Mouse (Mus musculus): ENCODE measurements around the gene Med15. TPM values are rescaled to one million over a fixed set of nuclear protein-coding genes. Genes with fewer than 3 reads are reported as not detected.
"Not testable (repeated sequence)": the region's sequence is repeated elsewhere in the genome, so short reads cannot be mapped to it uniquely, and the experiment has no call there.

The Med15 gene
- total RNA-seq, 2 experiments from 2014 or later, result 24.5 to 34.9 TPM

DNA sequence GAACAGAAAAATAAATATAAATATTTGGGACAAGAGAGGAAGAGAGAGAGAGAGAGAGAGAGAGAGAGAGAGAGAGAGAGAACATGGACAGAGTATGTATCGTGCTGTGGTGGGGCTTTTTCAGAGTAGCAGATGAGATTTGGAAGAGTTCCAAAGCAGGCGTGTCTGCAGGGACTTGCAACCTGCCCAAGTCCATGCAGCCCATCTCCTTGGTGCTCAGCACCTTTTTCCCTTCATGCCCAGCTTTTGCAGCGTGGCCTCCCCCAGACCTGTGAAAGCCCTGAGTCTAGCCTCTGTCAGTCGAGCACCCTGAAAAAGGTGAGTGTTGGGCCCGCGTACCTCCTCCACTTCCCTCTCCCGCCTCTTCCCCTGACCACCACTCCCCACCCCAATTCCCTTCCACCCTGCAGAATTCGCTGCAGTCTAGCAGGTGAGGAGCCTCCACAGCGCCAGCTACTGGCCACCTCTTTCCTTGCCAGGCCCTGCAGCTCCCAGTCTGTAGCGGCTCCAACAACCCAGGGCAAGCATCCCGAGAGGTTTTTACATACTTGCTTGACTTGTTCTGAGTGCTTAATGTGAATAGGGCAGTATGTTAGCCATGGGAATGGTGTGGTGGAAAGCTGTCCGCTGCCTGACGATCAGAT, 114.6 kb downstream of the Med15 start:
- DNase-seq, result peak; percentile 39

GRCm38 (mm10) chr16:17616212-17616611, 116.5 kb downstream of the Med15 start:
- no peak for DNase-seq

DNA sequence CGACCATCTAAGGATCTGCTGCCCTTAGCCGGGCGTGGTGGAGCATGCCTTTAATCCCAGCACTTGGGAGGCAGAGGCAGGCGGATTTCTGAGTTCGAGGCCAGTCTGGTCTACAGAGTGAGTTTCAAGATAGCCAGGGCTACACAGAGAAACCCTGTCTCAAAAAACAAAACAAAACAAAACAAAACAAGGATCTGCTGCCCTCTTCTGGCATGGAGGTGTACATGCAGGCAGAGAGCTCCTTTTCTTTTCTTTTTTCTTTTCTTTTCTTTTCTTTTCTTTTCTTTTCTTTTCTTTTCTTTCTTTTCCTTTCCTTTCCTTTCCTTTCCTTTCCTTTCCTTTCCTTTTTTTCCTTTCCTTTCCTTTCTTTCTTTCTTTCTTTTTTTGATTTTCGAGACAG, 118.0 kb downstream of the Med15 start:
- DNase-seq, result not testable (repeated sequence)

- DNase-seq, result no peak
Observed at GRCm38 (mm10) chr16:17611383-17611782, 121.3 kb downstream of the Med15 start.

GRCm38 (mm10) chr16:17605684-17606083, 127.0 kb downstream of the Med15 start:
- no peak for DNase-seq

DNA sequence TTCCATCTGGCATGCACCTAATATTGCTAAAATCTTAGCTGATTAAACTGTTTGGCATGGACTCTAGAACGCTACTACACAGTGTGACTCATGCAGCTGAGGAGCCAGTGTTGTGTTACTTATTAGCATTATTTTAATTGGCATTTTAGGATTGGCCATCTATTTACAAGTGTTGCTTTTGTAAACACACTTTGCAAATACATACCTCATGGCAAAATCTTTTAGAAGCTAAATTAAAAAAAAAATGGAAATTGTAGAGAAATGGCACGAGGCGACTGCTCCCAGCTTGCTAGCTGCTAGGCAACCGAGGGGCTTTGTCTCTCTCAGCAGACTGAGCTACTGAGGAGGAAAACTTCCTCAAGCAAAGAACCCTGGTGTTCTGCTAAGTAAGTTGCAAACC, 127.8 kb downstream of the Med15 start:
- no peak for DNase-seq

Other genes with a start within 250 kb of the Med15 start
- under 1 TPM; 0.27 to 0.28 TPM for gene Aifm3, start 243.3 kb downstream of the Med15 start, total RNA-seq (2021)
- gene Lztr1, start 224.2 kb downstream of the Med15 start, total RNA-seq (2021), result 10 to 100 TPM; 27.1 to 39.5 TPM
- 10 to 100 TPM; 14.7 to 15.0 TPM for gene Thap7, start 201.8 kb downstream of the Med15 start, total RNA-seq (2021)
- 1 to 10 TPM; 1.4 to 3.7 TPM for gene Lrrc74b, start 171.6 kb downstream of the Med15 start, total RNA-seq (2021)
- 1 to 10 TPM; 5.4 to 7.3 TPM for gene P2rx6, start 171.0 kb downstream of the Med15 start, total RNA-seq (2021)
- 1 to 10 TPM; 1.6 to 2.7 TPM for gene Slc7a4, start 149.7 kb downstream of the Med15 start, total RNA-seq (2021)
- 10 to 100 TPM; 13.6 to 21.6 TPM for gene Smpd4, start 113.5 kb downstream of the Med15 start, total RNA-seq (2021)
- 1 to 10 TPM; 2.2 to 2.5 TPM for gene Ccdc74a, start 86.4 kb downstream of the Med15 start, total RNA-seq (2021)
- gene Klhl22, start 26.7 kb upstream of the Med15 start, total RNA-seq (2021), result 10 to 100 TPM; 22.5 to 28.3 TPM
- gene Scarf2, start 64.4 kb upstream of the Med15 start, total RNA-seq (2021), result 10 to 100 TPM; 17.3 to 25.4 TPM
- not detected for gene B830017H08Rik, start 100.2 kb upstream of the Med15 start, total RNA-seq (2021)
- gene Car15, start 105.5 kb upstream of the Med15 start, total RNA-seq (2021), result 1 to 10 TPM; 1.0 to 2.1 TPM
- gene Gm20518, start 158.8 kb upstream of the Med15 start, total RNA-seq (2021), result under 1 TPM; 0.09 to 0.14 TPM
- under 1 TPM in 1 of 2 experiments, not detected in 1; 0.14 TPM for gene Tssk1, start 161.3 kb upstream of the Med15 start, total RNA-seq (2021)
- 10 to 100 TPM; 36.7 to 40.4 TPM for gene Dgcr2, start 165.7 kb upstream of the Med15 start, total RNA-seq (2021)
- not detected for gene Tssk2, start 165.7 kb upstream of the Med15 start, total RNA-seq (2021)
- 10 to 100 TPM; 11.0 to 13.8 TPM for gene Ess2, start 178.5 kb upstream of the Med15 start, total RNA-seq (2021)
- gene Gsc2, start 182.2 kb upstream of the Med15 start, total RNA-seq (2021), result not detected
- gene Slc25a1, start 195.3 kb upstream of the Med15 start, total RNA-seq (2021), result 10 to 100 TPM in 1 of 2 experiments, 1 to 10 TPM in 1; 9.9 to 11.5 TPM
- under 1 TPM in 1 of 2 experiments, not detected in 1; 0.41 TPM for gene Vpreb2, start 247.5 kb upstream of the Med15 start, total RNA-seq (2021)

Data from gastrocnemius, postnatal 10 days (tissue).